Mouse (Mus musculus) embryonic facial prominence, embryonic 15.5 days (tissue): ENCODE measurements around the gene Gm49486. TPM values are rescaled to one million over a fixed set of nuclear protein-coding genes. Genes with fewer than 3 reads are reported as not detected.

Source experiments
- ATAC-seq: fragments of 200-750 bp; cut with Nextera tagmentation; 2 replicates; pipeline ENCODE4 v1.8.0; 2017; ENCODE audit warnings: low read depth, moderate TSS enrichment; ENCODE audit not compliant: insufficient number of reproducible peaks, low FRiP score, low TSS enrichment
- H3K27ac ChIP-seq: fragments of 300-500 bp; sonication (generic); replicated peaks from 2 replicates; pipeline ENCODE4 v1.5.1; 2015; ENCODE audit warnings: mild to moderate bottlenecking, inconsistent platforms
- H3K27me3 ChIP-seq: fragments of 300-500 bp; sonication (generic); 2 replicates; pipeline ENCODE4 v1.6.1; 2015; ENCODE audit warnings: inconsistent platforms
- H3K36me3 ChIP-seq: fragments of 300-500 bp; sonication (generic); 2 replicates; pipeline ENCODE4 v1.6.1; 2015; ENCODE audit warnings: mild to moderate bottlenecking, inconsistent platforms
- H3K4me1 ChIP-seq: fragments of 300-500 bp; sonication (generic); 2 replicates; pipeline ENCODE4 v1.6.1; 2015; ENCODE audit warnings: inconsistent platforms
- H3K4me2 ChIP-seq: fragments of 300-500 bp; sonication (generic); replicated peaks from 2 replicates; pipeline ENCODE4 v1.6.1; 2015; ENCODE audit warnings: mild to moderate bottlenecking, inconsistent platforms
- H3K4me3 ChIP-seq: fragments of 300-500 bp; sonication (generic); replicated peaks from 2 replicates; pipeline ENCODE4 v1.5.1; 2015; ENCODE audit warnings: mild to moderate bottlenecking, inconsistent platforms
- H3K9ac ChIP-seq: fragments of 300-500 bp; sonication (generic); 2 replicates; pipeline ENCODE4 v1.6.1; 2015; ENCODE audit warnings: inconsistent platforms
- H3K9me3 ChIP-seq: fragments of 300-500 bp; sonication (generic); replicated peaks from 2 replicates; pipeline ENCODE4 v1.6.1; 2016; ENCODE audit warnings: inconsistent platforms
- WGBS: fragments of 180-500 bp; shearing (Covaris S2); methylation state at CpG from one replicate; pipeline ENCODE4 v1.1.7; 2015; 5-methylcytosine and 5-hydroxymethylcytosine counted together
- polyA plus RNA-seq: library from polyadenylated mRNA; unstranded; fragments of >200 nt; fragmentation: Nextera tagmentation; extraction: Ambion mirVana; gene quantifications from 2 replicates; pipeline ENCODE4 v1.2.1, GENCODE M21; 2015

Gene Gm49486
- polyA plus RNA-seq, 1 experiment from 2014 or later = 0.94 TPM

- H3K4me3 ChIP-seq = peak overlapping the region; percentile 31
- H3K9ac ChIP-seq = no peak overlapping the region
- peaks cover 10% of the 10 kb centered on the region for H3K4me1 ChIP-seq
- peak overlapping the region; percentile 57 for H3K4me2 ChIP-seq
- WGBS = 12% methylated on average over 17 of the region's 17 CpGs
- peaks cover 11% of the 10 kb centered on the region for H3K27me3 ChIP-seq
- H3K36me3 ChIP-seq = no peaks in the 10 kb centered on the region
- H3K9me3 ChIP-seq = no peaks in the 10 kb centered on the region
- no peak overlapping the region for H3K27ac ChIP-seq
- ATAC-seq = no peak
Observed at GRCm38 (mm10) chr15:79271124-79271746, 42.0 kb downstream of the Gm49486 start.

GRCm38 (mm10) chr15:79273020-79273419 is 43.8 kb downstream of the Gm49486 start:
- Histone ChIP-seq H3K4me2 (no peak overlapping the region), H3K36me3 (no peaks in the 10 kb centered on the region), H3K27me3 (peaks cover 9% of the 10 kb centered on the region), H3K27ac (no peak overlapping the region), H3K4me1 (peaks cover 10% of the 10 kb centered on the region), H3K9ac (no peak overlapping the region), H3K4me3 (no peak overlapping the region), H3K9me3 (no peaks in the 10 kb centered on the region)
- 62% methylated on average over 10 of the region's 10 CpGs for WGBS
- ATAC-seq = no peak

- no peak overlapping the region for H3K9ac ChIP-seq
- H3K4me2 ChIP-seq = no peak overlapping the region
- no peaks in the 10 kb centered on the region for H3K9me3 ChIP-seq
- no peaks in the 10 kb centered on the region for H3K27me3 ChIP-seq
- no peaks in the 10 kb centered on the region for H3K4me1 ChIP-seq
- no peaks in the 10 kb centered on the region for H3K36me3 ChIP-seq
- 29% methylated on average over 10 of the region's 10 CpGs for WGBS
- no peak overlapping the region for H3K4me3 ChIP-seq
- no peak for ATAC-seq
- 0 out of 2 replicates have a peak overlapping the region, but pooled peaks have one; percentile 34 for H3K27ac ChIP-seq
Observed at GRCm38 (mm10) chr15:79277728-79278127, 48.5 kb downstream of the Gm49486 start.

- no peak for ATAC-seq
- H3K4me3 ChIP-seq = no peak overlapping the region
- no peak overlapping the region for H3K9ac ChIP-seq
- H3K4me2 ChIP-seq = no peak overlapping the region
- H3K4me1 ChIP-seq = no peaks in the 10 kb centered on the region
- no peak overlapping the region for H3K27ac ChIP-seq
- H3K36me3 ChIP-seq = no peaks in the 10 kb centered on the region
- WGBS = 21% methylated on average over 6 of the region's 6 CpGs
- no peaks in the 10 kb centered on the region for H3K9me3 ChIP-seq
- no peaks in the 10 kb centered on the region for H3K27me3 ChIP-seq
Observed at GRCm38 (mm10) chr15:79280209-79280608, 51.0 kb downstream of the Gm49486 start.

DNA sequence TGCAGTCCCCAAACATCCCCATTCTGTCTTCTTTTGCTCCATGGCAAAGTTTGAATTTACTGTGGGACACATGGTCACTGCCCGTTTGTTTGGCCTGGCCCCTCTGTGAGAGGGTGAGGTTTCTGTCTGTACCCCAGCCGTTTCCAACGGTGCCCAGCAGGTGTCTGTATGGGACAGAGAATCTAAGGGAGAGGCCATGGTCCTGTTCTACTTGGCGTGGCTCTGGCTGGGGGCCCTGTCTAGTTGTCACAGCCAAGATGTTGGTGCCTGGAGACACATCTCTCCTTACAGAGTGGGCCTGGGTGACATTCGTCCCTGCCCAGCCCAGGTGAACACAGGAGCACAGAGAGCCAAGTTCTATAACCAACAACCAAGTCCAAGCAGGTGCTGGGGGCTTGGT is 51.7 kb downstream of the Gm49486 start:
- WGBS = 56% methylated on average over 5 of the region's 5 CpGs
- Histone ChIP-seq H3K9ac (no peak overlapping the region), H3K4me3 (no peak overlapping the region), H3K27me3 (no peaks in the 10 kb centered on the region), H3K4me1 (no peaks in the 10 kb centered on the region), H3K4me2 (no peak overlapping the region), H3K27ac (0 out of 2 replicates have a peak overlapping the region, but pooled peaks have one; percentile 45), H3K36me3 (no peaks in the 10 kb centered on the region), H3K9me3 (no peaks in the 10 kb centered on the region)
- no peak for ATAC-seq

DNA sequence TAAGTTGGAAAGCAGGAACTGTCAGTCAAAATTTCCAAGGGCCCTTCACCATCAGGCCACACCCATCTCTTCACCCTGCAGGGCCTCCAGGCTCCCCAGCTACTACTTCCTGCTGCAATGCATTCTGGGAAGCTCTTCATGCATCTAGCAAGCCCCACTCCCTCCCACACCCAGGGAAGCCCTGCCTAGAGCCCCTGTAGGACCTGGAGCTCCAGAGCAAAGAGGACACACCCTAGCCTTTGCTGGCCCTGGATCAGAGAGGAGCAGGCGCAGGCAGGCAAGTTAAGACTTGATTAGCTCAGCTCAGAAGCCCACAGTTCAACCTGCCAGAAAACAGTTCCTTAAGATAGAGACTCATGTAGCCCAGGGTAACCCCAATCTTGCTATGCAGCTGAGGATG is 52.2 kb downstream of the Gm49486 start:
- Histone ChIP-seq H3K4me2 (no peak overlapping the region), H3K27ac (0 out of 2 replicates have a peak overlapping the region, but pooled peaks have one; percentile 45), H3K36me3 (peaks cover 2% of the 10 kb centered on the region; the same call in 1 of the 2 replicates), H3K9me3 (no peaks in the 10 kb centered on the region), H3K4me1 (no peaks in the 10 kb centered on the region), H3K9ac (no peak overlapping the region), H3K27me3 (no peaks in the 10 kb centered on the region), H3K4me3 (no peak overlapping the region)
- no peak for ATAC-seq
- WGBS = 50% methylated on average over 1 of the region's 1 CpGs

DNA sequence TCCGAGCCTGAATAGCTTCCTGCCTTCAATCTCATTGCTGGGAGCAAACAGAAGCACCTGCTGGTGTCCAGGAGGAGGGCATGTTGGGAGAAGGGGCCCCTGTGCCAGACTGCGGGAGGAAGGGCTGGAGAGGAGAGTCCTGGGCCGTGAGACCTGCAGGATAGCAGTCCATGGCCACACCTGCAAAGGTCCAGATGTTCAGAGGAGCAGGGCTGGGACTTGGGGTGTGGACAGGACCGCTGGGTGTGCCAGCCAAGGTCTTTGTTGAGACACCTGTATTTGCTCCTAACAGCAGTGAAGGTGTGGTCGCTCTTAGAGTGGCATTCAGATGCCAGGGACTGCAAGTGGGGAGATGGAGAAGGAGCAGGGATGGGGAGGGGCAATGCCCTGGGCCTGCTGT is 53.2 kb downstream of the Gm49486 start:
- no peaks in the 10 kb centered on the region for H3K9me3 ChIP-seq
- no peak overlapping the region for H3K27ac ChIP-seq
- H3K36me3 ChIP-seq = peaks cover 3% of the 10 kb centered on the region; the same call in 1 of the 2 replicates
- no peaks in the 10 kb centered on the region for H3K27me3 ChIP-seq
- no peak overlapping the region for H3K4me2 ChIP-seq
- no peak for ATAC-seq
- no peaks in the 10 kb centered on the region for H3K4me1 ChIP-seq
- no peak overlapping the region for H3K9ac ChIP-seq
- WGBS = 76% methylated on average over 5 of the region's 5 CpGs
- H3K4me3 ChIP-seq = no peak overlapping the region

GRCm38 (mm10) chr15:79283371-79283770 is 54.2 kb downstream of the Gm49486 start:
- Histone ChIP-seq H3K36me3 (peaks cover 3% of the 10 kb centered on the region; the same call in 1 of the 2 replicates), H3K4me2 (no peak overlapping the region), H3K9me3 (no peaks in the 10 kb centered on the region), H3K27ac (no peak overlapping the region), H3K9ac (no peak overlapping the region), H3K4me1 (no peaks in the 10 kb centered on the region), H3K4me3 (no peak overlapping the region), H3K27me3 (no peaks in the 10 kb centered on the region)
- no peak for ATAC-seq
- WGBS = 73% methylated on average over 4 of the region's 4 CpGs

DNA sequence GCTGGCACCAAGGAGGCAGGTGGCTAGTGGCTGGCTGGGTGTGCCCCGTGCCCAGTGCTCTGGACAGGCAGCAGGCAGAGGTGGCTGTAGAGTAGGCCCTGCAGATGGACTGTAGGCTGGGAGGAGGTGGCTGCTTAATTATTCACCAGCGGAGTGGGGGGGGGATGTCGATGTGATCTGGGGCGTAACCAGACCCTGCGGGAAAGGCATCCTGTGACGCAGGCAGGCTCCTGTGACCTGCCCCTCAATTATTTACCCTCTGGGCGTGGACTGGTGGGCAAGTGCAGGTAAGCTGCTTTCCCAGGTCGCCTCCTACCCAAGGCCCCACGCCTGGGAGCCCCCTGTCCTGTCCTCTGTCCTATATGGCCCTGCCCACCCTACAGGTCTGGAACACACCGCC is 56.2 kb downstream of the Gm49486 start, which contains the start of gene Baiap2l2:
Gene Baiap2l2 (minus strand): TSS at position 139 of the 400 bp plus-strand sequence.
- WGBS = 54% methylated on average over 10 of the region's 10 CpGs
- ATAC-seq = no peak
- H3K4me3 ChIP-seq = no peak within 1 kb of the TSS

DNA sequence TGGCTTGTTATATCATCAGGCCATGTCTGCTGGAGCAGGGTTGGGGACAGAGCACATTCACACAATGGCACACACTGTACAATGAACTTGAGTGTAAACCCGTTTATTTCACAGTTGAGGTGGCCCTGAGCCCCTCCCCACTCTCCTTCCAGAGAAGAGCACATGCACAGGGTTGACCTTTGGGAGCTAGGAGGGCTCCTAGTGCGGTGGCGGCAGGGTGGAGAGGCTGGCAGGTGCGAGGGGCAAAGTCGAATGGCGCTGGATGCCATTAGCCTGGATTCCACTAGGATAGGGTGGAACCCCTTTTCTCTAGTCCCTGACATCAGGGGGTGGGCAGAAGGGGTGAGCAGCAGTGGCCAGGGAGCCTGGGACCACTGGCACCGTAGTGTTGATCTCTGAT is 57.0 kb downstream of the Gm49486 start:
- no peak overlapping the region for H3K27ac ChIP-seq
- H3K4me3 ChIP-seq = no peak overlapping the region
- 87% methylated on average over 7 of the region's 7 CpGs for WGBS
- H3K9ac ChIP-seq = no peak overlapping the region
- no peaks in the 10 kb centered on the region for H3K9me3 ChIP-seq
- no peaks in the 10 kb centered on the region for H3K27me3 ChIP-seq
- H3K4me1 ChIP-seq = no peaks in the 10 kb centered on the region
- ATAC-seq = no peak
- no peak overlapping the region for H3K4me2 ChIP-seq
- peaks cover 9% of the 10 kb centered on the region; the same call in 1 of the 2 replicates for H3K36me3 ChIP-seq

More for the DNA sequence above, 56.2 kb downstream of the Gm49486 start, which contains the start of gene Baiap2l2:
- no peak within 1 kb of the TSS for H3K9ac ChIP-seq
- H3K9me3 ChIP-seq = no peaks in the 10 kb centered on the region
- peaks cover 9% of the 10 kb centered on the region; the same call in 1 of the 2 replicates for H3K36me3 ChIP-seq
- H3K4me2 ChIP-seq = no peak within 1 kb of the TSS
- no peaks in the 10 kb centered on the region for H3K4me1 ChIP-seq
- H3K27me3 ChIP-seq = no peaks in the 10 kb centered on the region
- no peak within 1 kb of the TSS for H3K27ac ChIP-seq

DNA sequence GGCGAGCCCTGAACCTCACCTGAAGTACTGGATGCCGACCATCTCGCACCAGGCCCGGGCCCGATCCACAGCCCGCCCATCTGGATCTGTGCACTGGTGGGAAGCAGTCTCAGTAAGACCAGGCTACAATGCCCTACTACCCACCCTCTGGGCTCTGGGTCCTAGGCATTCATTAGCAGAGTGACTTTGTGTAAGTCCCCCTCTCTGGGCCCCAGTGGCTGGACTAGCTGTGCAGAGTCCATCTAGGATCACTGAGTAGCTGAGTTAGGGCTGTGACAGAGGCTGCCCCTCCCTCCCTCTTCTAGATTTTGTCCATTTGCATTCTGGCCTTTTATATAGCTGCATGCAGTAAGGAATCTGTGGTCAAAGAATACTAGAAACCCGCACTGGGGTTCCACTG is 57.9 kb downstream of the Gm49486 start:
- Histone ChIP-seq H3K27ac (no peak overlapping the region), H3K36me3 (peaks cover 9% of the 10 kb centered on the region; the same call in 1 of the 2 replicates), H3K4me2 (no peak overlapping the region), H3K4me1 (no peaks in the 10 kb centered on the region), H3K4me3 (no peak overlapping the region), H3K9ac (no peak overlapping the region), H3K9me3 (no peaks in the 10 kb centered on the region), H3K27me3 (no peaks in the 10 kb centered on the region)
- no peak for ATAC-seq
- WGBS = 89% methylated on average over 7 of the region's 7 CpGs

DNA sequence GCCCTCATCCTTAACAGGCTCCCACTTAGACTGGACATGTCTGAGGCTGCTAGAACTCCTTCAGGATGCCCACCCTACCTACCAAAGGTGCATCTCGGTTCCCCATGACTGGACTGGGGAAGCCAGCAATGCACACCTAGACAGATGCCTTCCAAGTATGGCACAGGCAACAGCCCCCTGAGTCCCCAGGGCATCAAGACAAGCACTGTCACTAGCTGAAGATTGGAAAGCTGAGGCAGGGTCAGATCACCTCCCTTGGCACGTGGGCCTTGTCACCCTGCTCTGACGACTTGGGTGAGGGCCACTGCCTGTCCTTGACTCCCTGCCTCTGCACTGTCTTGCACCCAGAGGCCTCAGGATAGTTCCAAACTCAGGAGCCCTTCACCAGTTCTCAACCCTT is 59.2 kb downstream of the Gm49486 start:
- no peak for ATAC-seq
- Histone ChIP-seq H3K4me1 (no peaks in the 10 kb centered on the region), H3K27ac (no peak overlapping the region), H3K27me3 (no peaks in the 10 kb centered on the region), H3K4me2 (no peak overlapping the region), H3K36me3 (peaks cover 9% of the 10 kb centered on the region; the same call in 1 of the 2 replicates), H3K9me3 (no peaks in the 10 kb centered on the region), H3K4me3 (no peak overlapping the region), H3K9ac (no peak overlapping the region)
- 73% methylated on average over 3 of the region's 3 CpGs for WGBS
